Mouse (Mus musculus): ENCODE results near the gene Tmem106a.
A peak's percentile ranks its signal among the peaks of the same experiment; 100 is the strongest.
"Not testable (repeated sequence)": the region's sequence is repeated elsewhere in the genome, so short reads cannot be mapped to it uniquely, and the experiment has no call there.

Tmem106a gene

GRCm38 (mm10) chr11:101602491-101602890, 20.4 kb downstream of the Tmem106a start:
- DNase-seq, result peak; percentile 79

GRCm38 (mm10) chr11:101604116-101604515, 22.1 kb downstream of the Tmem106a start:
- DNase-seq, result no peak

GRCm38 (mm10) chr11:101604531-101605453, 22.8 kb downstream of the Tmem106a start:
- peak; percentile 92 for DNase-seq

- not testable (repeated sequence) for DNase-seq
These were observed 25.1 kb downstream of the Tmem106a start for GRCm38 (mm10) chr11:101607134-101607533.

GRCm38 (mm10) chr11:101610445-101610844, 28.4 kb downstream of the Tmem106a start:
- DNase-seq, result no peak

- DNase-seq, result no peak
These were observed 31.6 kb downstream of the Tmem106a start for GRCm38 (mm10) chr11:101613596-101613995.

- DNase-seq, result no peak
These were observed 32.1 kb downstream of the Tmem106a start for GRCm38 (mm10) chr11:101614116-101614515.

- DNase-seq, result no peak
These were observed 33.3 kb downstream of the Tmem106a start for GRCm38 (mm10) chr11:101615380-101615779.

- no peak for DNase-seq
These were observed 34.1 kb downstream of the Tmem106a start for GRCm38 (mm10) chr11:101616104-101616503.

- no peak for DNase-seq
These were observed 35.1 kb downstream of the Tmem106a start for GRCm38 (mm10) chr11:101616948-101617767.

- DNase-seq, result peak; percentile 75
These were observed 35.8 kb downstream of the Tmem106a start for GRCm38 (mm10) chr11:101617849-101618248.

- no peak for DNase-seq
These were observed 36.6 kb downstream of the Tmem106a start for GRCm38 (mm10) chr11:101618596-101618995.

GRCm38 (mm10) chr11:101620022-101620655, 38.1 kb downstream of the Tmem106a start:
- not testable (repeated sequence) for DNase-seq

GRCm38 (mm10) chr11:101626649-101626994, 44.6 kb downstream of the Tmem106a start:
- no peak for DNase-seq

- DNase-seq, result peak; percentile 90
These were observed 45.2 kb downstream of the Tmem106a start, which contains the start of gene Rdm1 for GRCm38 (mm10) chr11:101626995-101627856. Rdm1 (plus strand) TSS chr11:101627195.

GRCm38 (mm10) chr11:101627857-101628559, 46.0 kb downstream of the Tmem106a start:
- DNase-seq, result peak; percentile 93

GRCm38 (mm10) chr11:101628733-101629417, 46.8 kb downstream of the Tmem106a start:
- not testable (repeated sequence) for DNase-seq

GRCm38 (mm10) chr11:101635660-101636059, 53.6 kb downstream of the Tmem106a start:
- DNase-seq, result no peak

- no peak for DNase-seq
These were observed 57.7 kb downstream of the Tmem106a start for GRCm38 (mm10) chr11:101639761-101640160.

GRCm38 (mm10) chr11:101640857-101641709, 59.0 kb downstream of the Tmem106a start:
- DNase-seq, result peak; percentile 83
